Mouse (Mus musculus) T-cell, adult 2 months (primary cell): ENCODE measurements around the gene Olfr538.
"Not testable (repeated sequence)": the region's sequence is repeated elsewhere in the genome, so short reads cannot be mapped to it uniquely, and the experiment has no call there.

ENCODE experiments used
- DNase-seq: peaks from one replicate; pipeline ENCODE4 v3.0.0; 2022; ENCODE audit warnings: low spot score

The Olfr538 gene

DNA sequence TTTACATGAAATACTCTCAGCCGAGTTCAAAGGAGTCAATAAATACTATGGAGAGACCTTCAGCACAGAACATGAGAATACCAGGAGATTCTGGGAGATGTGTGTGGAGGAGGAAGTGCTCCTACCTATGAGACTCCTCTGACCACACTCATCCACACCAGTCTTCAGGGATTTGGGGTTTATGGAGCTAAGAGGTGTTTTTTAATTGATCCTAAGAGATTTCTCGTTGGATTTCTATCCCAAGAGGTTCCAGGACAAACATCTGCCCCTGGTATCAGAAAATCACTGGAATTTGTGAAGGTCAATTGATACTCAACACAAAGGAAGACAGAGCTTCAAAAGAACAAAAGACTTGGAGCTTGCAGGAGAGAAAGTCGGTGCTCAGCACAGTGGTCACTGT is at the start of gene Olfr538:
TSS of gene Olfr538 (plus strand) at position 301 of the 400 bp plus-strand sequence.
- no peak for DNase-seq

GRCm38 (mm10) chr7:140539746-140540145 is 27.9 kb upstream of the Olfr538 start:
- no peak for DNase-seq

- not testable (repeated sequence) for DNase-seq
These were observed 33.3 kb downstream of the Olfr538 start, which contains the start of gene Olfr46 for GRCm38 (mm10) chr7:140600969-140601368. Gene Olfr46, plus strand, starts transcription at chr7:140601269.
